In the genomic region with DNA sequence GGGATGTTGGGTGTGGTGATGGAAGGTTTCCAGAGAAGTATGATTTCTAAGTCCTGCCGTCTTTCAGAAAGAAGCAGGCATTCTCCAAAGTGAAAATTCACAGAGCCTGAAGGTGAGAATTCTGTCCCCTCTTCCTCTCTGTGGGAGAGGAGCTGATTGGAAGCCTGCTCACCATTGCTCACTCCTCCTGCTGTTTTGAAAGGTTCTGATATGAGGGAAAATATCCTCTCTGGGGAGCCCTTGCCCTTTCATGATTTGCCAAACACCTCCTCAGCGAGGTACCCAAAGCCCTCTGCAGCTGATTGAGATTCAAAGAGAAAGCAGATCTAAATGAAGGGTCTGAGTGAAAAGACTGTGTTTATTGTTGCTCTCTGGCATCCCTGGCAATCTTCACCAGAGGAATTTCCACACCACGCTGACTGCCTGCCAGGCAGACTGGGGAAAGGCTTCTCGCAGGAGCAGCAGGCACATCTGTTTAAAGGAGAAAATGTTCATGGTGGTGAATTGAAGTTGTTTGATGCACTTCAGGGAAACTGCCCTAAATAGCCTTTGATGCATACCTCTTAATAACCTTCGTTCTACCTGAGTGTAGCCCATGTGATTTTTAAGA, we compare ENCODE assay signal across 18 mouse cellular contexts.
DNase-seq lines count a peak whose midpoint lies in the region; ATAC-seq lines count a peak whose summit lies in the region.
"Had no signal": no experiment of that assay in that cellular context is flagged by ENCODE, and none has a peak within 500 bp of the region (broad histone marks: within the 10 kb centered on the region; RNA-seq: fewer than 3 reads in every experiment).

No protein-coding gene starts in this region.

- WGBS in forebrain, embryonic 14.5 days, result 37% methylated on average over 5 of the region's 5 CpGs
- 69% methylated on average over 5 of the region's 5 CpGs for WGBS in forebrain, embryonic 12.5 days

- intact Hi-C loops in left cerebral cortex, postnatal 25 days (cut with DNase I), result no loop called here
- intact Hi-C loops in left cerebral cortex, postnatal 36 days (cut with DNase I), result no loop called here

- no peaks in the 10 kb centered on the region for H3K27me3 ChIP-seq in forebrain, embryonic 14.5 days (replicated peaks; ENCODE audit: control insufficient read depth, insufficient read depth, low read length)
- no peaks in the 10 kb centered on the region for H3K27me3 ChIP-seq in forebrain, embryonic 12.5 days
- H3K27me3 ChIP-seq: embryonic facial prominence, embryonic 12.5 days had no signal

- no peak overlapping the region for H3K4me2 ChIP-seq in forebrain, embryonic 14.5 days (ENCODE audit: low read length)
- no peak overlapping the region for H3K4me2 ChIP-seq in forebrain, embryonic 12.5 days
- H3K4me2 ChIP-seq: embryonic facial prominence, embryonic 12.5 days; hindbrain, embryonic 14.5 days had no signal

- no peaks in the 10 kb centered on the region for H3K36me3 ChIP-seq in forebrain, embryonic 14.5 days (ENCODE audit: control insufficient read depth, insufficient read depth, low read length)
- H3K36me3 ChIP-seq in forebrain, embryonic 12.5 days (replicated peaks), result no peaks in the 10 kb centered on the region
- H3K36me3 ChIP-seq: embryonic facial prominence, embryonic 12.5 days had no signal

- DNase-seq in forebrain, embryonic 14.5 days (ENCODE audit: low spot score), result peak; percentile 34
- peak; percentile 24 to 51 for DNase-seq in left cerebral cortex, postnatal 25 days (ENCODE audit: low spot score in 2 of 2)
- DNase-seq in left cerebral cortex, postnatal 36 days (ENCODE audit: low spot score in 2 of 2), result no peak
- DNase-seq in Muller cell, postnatal 12 days (ENCODE audit: inconsistent ontology term), result peak; percentile 50
- DNase-seq in right cerebral cortex, adult 2 months (ENCODE audit: low spot score in 2 of 2), result peak; percentile 25 to 30
- no peak for DNase-seq in T-cell, adult 2 months (ENCODE audit: low spot score)
- DNase-seq: adrenal gland, postnatal 14 days; cerebellum, adult 8-10 months; gastrocnemius, postnatal 36 days; heart, postnatal 10 days; lung, adult 18-20 months; thymus, postnatal 25 days had no signal

- no peak overlapping the region for H3K4me3 ChIP-seq in forebrain, embryonic 14.5 days (ENCODE audit: low read depth, low read length)
- no peak overlapping the region for H3K4me3 ChIP-seq in forebrain, embryonic 12.5 days (replicated peaks)
- H3K4me3 ChIP-seq: embryonic facial prominence, embryonic 12.5 days; layer of hippocampus, adult 2 months had no signal

- no peak overlapping the region for H3K27ac ChIP-seq in forebrain, embryonic 14.5 days (ENCODE audit: low read depth, low read length)
- H3K27ac ChIP-seq in forebrain, embryonic 12.5 days, result no peak overlapping the region
- H3K27ac ChIP-seq: embryonic facial prominence, embryonic 12.5 days; hindbrain, embryonic 14.5 days; kidney, postnatal 0 days; layer of hippocampus, adult 2 months had no signal

- H3K9ac ChIP-seq in forebrain, embryonic 14.5 days (ENCODE audit: low read length), result no peak overlapping the region
- H3K9ac ChIP-seq in forebrain, embryonic 12.5 days, result no peak overlapping the region
- H3K9ac ChIP-seq: embryonic facial prominence, embryonic 12.5 days; hindbrain, embryonic 14.5 days had no signal

- H3K9me3 ChIP-seq in forebrain, embryonic 14.5 days (replicated peaks; ENCODE audit: control insufficient read depth, low read length), result no peaks in the 10 kb centered on the region
- H3K9me3 ChIP-seq in forebrain, embryonic 12.5 days, result no peaks in the 10 kb centered on the region
- H3K9me3 ChIP-seq: embryonic facial prominence, embryonic 12.5 days had no signal

- ATAC-seq in forebrain, embryonic 14.5 days, result no peak
- ATAC-seq in forebrain, embryonic 12.5 days (ENCODE audit: low FRiP score), result no peak
- ATAC-seq: intestine, embryonic 16.5 days had no signal

- H3K4me1 ChIP-seq in forebrain, embryonic 14.5 days (ENCODE audit: control insufficient read depth, insufficient read depth, low read length), result no peaks in the 10 kb centered on the region; the same call in 1 of the 2 replicates
- H3K4me1 ChIP-seq in forebrain, embryonic 12.5 days, result no peaks in the 10 kb centered on the region
- H3K4me1 ChIP-seq: embryonic facial prominence, embryonic 12.5 days had no signal

Comparison
In these comparisons a context has a peak if more than half of its experiments do, and no peak if none do; other contexts are left out.
1. DNase-seq: peak in forebrain, embryonic 14.5 days (single experiment), left cerebral cortex, postnatal 25 days (2 of 2), Muller cell, postnatal 12 days (single experiment) and right cerebral cortex, adult 2 months (2 of 2); none in left cerebral cortex, postnatal 36 days (0 of 2) and T-cell, adult 2 months (single experiment).